Mouse (Mus musculus): ENCODE measurements at regions not wholly inside any gene's neighbourhood (a gene's known extent, or its start where the extent isn't known, plus 50 kb on each side); places are given as distances from the start of the nearest gene placed in this dataset.

DNA sequence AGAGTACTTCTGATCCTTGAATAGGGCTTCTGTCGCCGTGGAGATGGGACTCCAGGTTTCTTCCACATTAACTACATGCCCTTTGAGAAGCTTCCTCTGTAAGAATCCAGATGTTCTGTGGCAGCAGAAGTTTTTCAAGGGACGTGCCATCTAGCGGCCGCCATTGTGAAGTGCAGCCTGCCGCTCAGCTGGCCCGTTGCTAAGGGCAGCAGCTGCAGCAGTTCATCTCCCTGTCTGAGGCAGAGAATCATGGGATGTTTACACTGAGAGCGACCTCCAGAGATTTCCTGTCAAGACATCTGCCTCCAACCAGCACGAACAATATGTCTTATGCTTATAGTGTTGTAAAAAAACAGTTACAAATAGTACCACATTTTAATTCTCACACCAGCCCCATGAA, 395.0 kb upstream of the Plxna2 start:
- in situ Hi-C loops (cut with MboI, MseI), result no loop called here

DNA sequence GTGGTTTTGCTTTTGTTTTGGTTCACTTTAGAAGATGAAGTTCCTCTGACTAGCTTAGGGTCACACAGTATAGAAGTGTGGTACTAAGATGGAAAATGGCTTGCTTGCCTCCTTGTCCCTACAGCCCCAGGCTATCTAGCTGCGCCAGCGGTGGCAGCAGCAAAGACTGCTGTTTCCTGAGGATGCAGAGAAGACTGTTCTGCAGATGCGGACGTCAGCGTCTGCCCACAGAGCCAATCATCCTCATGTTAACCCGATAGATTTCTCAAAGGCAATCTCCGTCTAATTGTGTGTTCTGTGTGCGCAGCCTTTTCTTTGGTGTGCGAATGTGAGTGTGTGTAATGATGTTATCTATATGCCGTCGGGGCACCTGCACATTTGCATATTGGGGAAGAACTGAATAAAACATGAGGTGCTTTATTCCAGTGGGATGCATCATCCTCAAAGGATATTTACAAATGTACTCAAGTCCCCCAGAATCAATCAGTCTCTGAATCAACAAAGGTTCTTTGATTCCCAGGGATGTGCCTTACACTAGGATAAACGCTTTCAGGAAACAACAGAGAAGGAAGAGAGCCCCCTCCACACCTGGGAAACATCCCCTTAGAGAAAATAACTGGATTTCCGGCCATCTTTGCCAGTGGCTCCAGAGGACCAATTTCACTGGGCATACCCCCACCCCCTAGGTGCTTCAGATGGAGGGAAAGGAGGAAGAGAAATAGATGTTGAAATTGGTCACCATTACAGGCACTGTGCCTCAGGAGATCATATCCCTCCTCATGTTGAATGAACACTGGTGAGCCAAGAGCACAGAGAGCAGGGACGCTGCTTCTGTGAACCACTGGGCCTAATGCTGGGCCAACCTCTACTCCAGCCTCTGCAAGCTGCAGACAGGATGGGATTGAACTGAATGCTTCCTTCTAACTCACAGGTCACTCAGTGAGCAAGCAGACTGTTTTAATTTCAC, 409.7 kb upstream of the Plxna2 start:
- in situ Hi-C loops (cut with MboI, MseI), result no loop called here

DNA sequence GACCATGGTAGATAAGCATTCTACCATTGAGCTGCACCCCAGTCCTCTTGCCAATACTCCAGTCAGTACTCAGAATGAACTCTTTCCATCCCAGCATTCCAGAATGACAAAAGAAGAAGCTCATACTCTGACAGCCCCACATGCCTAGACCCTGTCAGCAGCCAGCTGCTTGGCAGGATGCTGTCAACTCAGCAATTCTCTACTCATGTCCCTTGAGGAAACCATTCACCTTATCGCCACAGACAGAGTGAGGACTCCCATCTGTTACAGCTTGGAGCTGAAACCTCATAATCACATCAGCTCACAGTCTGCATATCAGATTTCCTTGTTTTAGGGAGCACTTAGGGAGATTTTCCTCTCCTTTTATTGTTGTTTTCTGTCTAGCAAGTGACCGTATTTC, 420.5 kb upstream of the Plxna2 start:
- in situ Hi-C loops (cut with MboI, MseI), result no loop called here

DNA sequence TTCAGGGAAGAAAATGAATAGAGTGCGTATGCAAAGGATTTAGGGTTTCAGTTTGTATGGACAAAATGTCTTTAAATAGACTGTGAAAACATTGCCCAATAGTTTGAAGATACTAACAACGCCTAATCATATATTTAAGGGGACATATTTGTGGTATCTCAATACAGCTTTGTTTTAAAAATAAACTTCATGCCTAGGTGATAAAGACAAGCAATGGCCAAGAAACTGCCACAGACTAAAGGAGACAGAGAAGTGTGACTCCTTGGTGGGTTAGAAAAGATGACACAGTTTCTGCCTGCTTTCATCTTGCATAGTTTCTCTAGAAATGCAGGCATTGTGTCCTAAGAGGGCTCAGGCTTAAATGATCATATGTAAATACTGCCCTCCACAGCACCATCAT, 435.7 kb upstream of the Plxna2 start:
- in situ Hi-C loops (cut with MboI, MseI), result no loop called here

DNA sequence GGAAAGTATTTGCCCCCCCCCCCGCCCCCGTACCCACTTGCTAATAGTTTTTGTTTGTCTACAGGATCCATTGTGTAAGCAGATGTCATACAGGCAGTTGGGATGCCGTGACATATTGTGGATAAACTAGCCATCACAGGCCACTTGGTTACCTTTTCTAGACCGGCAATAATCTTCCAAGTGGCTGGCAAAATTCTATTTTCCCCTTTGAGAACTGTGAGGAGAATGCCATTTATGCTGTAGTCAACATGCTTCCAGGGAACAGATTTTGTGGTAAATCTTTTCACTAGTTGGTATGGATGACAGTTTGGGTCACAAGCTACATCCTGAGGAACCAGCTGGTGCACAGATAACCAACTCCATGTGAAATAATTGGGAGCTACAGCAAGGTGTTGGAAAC, 456.5 kb upstream of the Plxna2 start:
- in situ Hi-C loops (cut with MboI, MseI), result no loop called here

DNA sequence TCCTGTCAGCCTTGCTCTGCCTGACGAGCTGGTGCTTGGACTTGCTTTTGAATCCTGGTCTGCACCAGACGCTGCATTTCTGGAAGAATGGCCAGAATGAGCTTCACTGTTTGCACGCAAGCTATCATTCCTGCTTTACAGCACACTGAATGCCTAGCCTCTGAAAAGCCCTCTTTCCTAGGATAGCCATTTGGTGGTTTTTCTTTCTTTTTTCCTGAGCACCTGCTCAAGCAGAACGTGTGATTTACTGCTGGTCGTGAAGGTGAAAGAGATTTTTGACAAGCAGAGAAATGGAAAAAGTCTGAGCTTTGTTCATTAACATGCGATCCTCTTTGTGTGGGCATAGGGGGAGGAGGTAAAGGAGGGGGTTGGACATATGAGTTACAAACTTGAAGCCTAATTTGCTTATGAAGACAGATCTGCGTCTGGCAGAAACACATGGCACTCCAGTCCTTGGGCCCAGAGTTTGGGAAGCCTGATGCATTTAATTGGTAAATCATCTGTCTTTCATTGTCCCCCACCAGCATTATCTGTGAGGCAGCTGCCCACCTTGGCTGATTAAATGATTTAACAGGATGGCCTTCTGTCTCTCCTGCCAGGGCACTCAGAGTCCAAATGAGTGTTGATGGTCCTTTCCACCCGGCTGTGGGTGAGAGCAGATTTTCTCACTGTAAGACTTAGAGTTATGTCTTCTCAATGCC, 457.1 kb upstream of the Plxna2 start:
- in situ Hi-C loops (cut with MboI, MseI), result no loop called here

DNA sequence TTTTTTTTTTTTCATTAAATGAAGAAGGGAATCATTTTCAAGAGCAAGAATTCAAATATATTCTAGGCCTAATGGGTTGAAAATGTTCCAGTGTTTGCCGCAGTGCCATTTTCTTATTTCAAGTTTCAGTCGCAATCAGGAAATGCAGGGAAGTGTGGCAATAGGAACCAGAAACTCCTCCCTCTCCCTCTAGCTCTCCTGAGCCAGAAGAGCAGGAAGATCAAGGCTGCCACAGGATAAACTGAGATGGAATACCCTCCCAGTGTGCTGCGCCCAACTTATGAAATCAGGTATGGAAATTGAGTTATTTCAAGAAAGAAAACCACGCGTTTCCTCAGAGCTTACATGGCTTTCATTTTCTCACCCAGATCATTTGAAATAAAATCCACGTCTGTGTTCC, 460.8 kb upstream of the Plxna2 start:
- in situ Hi-C loops (cut with MboI, MseI), result no loop called here

DNA sequence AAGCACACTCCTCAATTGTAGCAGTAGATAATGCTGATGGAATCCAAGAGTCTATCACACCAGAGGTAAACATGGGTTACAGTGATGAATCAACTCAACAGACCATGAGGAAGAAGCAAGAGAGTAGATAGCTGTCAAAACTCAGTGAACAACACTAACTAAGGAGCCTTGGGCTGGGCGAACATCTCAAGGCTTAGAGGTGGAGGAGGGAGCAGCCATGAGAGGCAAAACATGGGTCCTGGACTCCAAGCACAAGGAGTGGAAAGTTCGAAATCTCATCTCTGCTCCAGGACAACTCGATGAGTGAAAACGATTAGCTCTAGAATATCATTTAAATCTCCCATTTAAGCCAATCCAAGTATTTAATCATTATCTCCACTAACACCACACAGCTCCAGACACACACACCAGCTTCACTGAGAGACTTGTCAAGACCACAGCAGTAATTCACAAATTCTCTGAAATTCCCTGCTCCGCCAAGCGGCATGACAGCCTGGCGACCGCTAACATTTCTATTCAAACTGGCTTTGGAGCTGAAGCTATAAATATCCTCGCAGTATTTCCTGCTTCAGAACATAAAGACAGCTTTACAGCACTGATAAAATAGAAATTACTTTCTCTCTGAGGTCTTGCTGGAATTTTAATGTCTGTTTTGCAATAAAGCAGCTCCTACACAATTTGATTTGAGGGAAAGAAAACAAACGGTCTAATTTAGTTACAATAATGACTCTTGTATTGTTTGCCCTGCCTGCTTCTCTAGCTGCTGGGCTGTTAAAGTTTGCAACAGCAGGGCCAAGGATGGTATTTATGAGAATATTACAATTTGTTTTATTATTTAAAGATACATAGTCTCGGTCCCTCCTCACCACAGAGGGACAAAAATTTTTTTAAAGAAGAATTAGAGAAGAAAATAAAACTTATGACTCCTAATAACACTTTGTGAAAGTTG, 469.3 kb upstream of the Plxna2 start:
- in situ Hi-C loops (cut with MboI, MseI), result no loop called here

DNA sequence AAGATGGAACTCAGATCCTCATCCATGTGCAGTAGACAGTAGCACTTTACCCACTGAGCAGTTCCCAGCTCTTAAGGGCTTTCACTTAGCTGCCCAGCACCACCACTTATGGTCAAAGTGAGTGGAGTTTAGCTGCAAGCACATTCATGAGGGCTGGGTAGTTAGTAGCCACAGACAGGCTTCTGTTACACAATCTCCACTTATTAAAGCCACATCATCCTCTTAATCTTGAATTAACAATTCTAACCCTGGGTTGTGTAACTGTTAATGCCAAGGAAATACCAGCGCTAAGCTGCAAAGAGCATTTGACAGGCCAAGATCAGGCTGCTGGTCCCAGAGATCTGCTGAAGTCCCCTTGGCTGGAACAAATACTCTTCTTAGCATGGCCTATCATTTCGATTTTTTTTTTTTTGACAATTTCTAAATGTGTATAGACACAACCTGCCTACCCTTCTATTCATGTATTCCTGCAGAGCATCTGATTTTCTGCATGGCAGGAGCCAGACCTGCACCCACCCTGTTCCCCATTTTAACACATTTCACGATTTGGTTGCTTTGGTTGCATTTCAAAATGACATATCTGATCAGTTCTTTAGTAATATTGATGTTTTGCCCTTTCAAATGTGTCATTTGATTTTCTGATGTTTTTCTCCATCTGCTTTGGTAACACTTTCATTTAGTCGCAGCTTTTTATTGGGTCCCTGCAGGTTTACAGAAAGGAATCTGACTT, 500.2 kb upstream of the Plxna2 start:
- in situ Hi-C loops (cut with MboI, MseI), result no loop called here

- in situ Hi-C loops (cut with MboI, MseI), result no loop called here
Measured at GRCm38 (mm10) chr1:194114399-194114798, 503.6 kb upstream of the Plxna2 start.

GRCm38 (mm10) chr1:194111931-194112330, 506.1 kb upstream of the Plxna2 start:
- in situ Hi-C loops (cut with MboI, MseI), result no loop called here

- in situ Hi-C loops (cut with MboI, MseI), result no loop called here
Measured at GRCm38 (mm10) chr1:194109172-194110071, 508.6 kb upstream of the Plxna2 start.

- in situ Hi-C loops (cut with MboI, MseI), result no loop called here
Measured at GRCm38 (mm10) chr1:194108132-194108531, 509.9 kb upstream of the Plxna2 start.

GRCm38 (mm10) chr1:194107271-194107938, 510.6 kb upstream of the Plxna2 start:
- in situ Hi-C loops (cut with MboI, MseI), result no loop called here

GRCm38 (mm10) chr1:194089918-194090548, 528.0 kb upstream of the Plxna2 start:
- in situ Hi-C loops (cut with MboI, MseI), result no loop called here

- in situ Hi-C loops (cut with MboI, MseI), result loop anchor here in 1 of 2 experiments (25.0 kb wide), 1 partner anchor 1596 kb away; no protein-coding TSS in a partner anchor
Measured at GRCm38 (mm10) chr1:194058512-194058911, 559.5 kb upstream of the Plxna2 start.

GRCm38 (mm10) chr1:194056544-194056943, 561.5 kb upstream of the Plxna2 start:
- in situ Hi-C loops (cut with MboI, MseI), result loop anchor here in 1 of 2 experiments (25.0 kb wide), 1 partner anchor 1594 kb away; no protein-coding TSS in a partner anchor

- in situ Hi-C loops (cut with MboI, MseI), result loop anchor here in 1 of 2 experiments (25.0 kb wide), 1 partner anchor 1588 kb away; no protein-coding TSS in a partner anchor
Measured at GRCm38 (mm10) chr1:194049746-194050351, 568.2 kb upstream of the Plxna2 start.

Measured in T-helper 17 cell (primary cell).